Mouse (Mus musculus): ENCODE results near the gene Pxdn.

DNA sequence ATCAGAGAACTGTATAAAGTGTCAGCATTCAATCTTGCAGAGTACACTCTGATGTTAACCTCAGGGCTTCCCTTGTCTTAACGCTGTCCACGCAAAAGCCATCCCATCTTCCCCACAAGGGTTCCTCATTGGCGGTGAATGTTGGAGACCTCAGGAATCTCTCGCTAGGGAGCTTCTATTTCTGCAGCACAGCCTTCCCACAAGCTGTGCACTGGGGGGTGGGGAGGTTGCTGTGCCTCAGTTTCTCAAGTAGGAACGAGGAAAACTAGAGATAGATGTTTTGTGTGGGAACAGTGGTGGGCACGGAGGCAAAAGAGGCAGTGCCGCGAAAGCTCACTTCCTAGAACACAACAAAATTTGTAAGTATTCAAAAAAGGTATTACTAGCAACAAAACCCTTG lies at the start of gene Pxdn:
- TF ChIP-seq CTCF (IDR thresholded peaks at IDR 0.05; ENCODE audit: low read depth) (no peak), EP300 (IDR thresholded peaks at IDR 0.05; ENCODE audit: low read depth) (no peak)

Measured in liver, embryonic 14.5 days (tissue).